Mouse (Mus musculus) heart, postnatal 4 days (tissue): ENCODE data around the gene Gm4450. TPM values are rescaled to one million over a fixed set of nuclear protein-coding genes. Genes with fewer than 3 reads are reported as not detected.
"Not testable (repeated sequence)": the region's sequence is repeated elsewhere in the genome, so short reads cannot be mapped to it uniquely, and the experiment has no call there.

ENCODE experiments used
- DNase-seq: peaks from one replicate; pipeline ENCODE4 v3.0.0; 2021
- total RNA-seq, 2 experiments: library from RNA; stranded (reverse); gene quantifications; 2 replicates each; pipeline ENCODE4 v1.2.3; 2021

The Gm4450 gene
- not detected for total RNA-seq

DNA sequence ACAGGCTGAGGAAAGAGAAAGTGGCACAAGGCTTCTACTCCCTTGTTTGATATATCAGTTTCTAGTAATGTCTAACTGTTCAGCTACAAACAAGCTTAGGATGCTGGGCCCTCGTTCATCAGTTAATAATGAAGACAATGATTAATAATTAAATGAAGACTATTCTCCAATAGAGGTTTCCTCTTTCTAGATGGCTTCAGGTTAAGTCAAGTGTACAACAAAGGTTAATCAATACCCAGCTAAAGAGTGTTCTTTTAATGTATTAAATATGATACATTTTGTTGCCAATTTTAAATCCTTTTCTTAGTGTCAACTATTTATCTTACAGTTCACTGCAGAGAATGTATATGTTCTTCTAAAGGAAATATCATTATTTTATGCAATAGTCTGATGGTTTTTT lies at the start of gene Gm4450:
Gene Gm4450 (minus strand): TSS at position 101 of the 400 bp plus-strand sequence.
- DNase-seq, result not testable (repeated sequence)

DNA sequence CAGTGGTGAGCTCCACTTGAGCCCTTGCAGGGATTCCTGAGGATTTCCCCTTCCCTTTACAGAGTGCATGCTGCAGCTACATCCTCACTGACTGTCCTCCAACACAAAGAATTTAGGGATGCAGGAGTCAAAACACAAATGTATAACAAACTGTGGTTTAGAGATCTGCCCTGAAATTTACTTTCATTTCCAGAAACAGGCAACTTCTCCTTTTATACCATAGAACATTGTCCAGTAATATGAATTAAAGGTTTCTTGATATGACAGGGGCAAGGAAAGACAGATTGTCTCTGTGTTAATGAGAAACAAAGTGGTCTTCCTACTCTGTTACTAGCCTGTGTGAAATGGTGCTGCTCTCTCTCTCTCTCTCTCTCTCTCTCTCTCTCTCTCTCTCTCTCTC lies 40.5 kb upstream of the Gm4450 start:
- DNase-seq, result not testable (repeated sequence)

DNA sequence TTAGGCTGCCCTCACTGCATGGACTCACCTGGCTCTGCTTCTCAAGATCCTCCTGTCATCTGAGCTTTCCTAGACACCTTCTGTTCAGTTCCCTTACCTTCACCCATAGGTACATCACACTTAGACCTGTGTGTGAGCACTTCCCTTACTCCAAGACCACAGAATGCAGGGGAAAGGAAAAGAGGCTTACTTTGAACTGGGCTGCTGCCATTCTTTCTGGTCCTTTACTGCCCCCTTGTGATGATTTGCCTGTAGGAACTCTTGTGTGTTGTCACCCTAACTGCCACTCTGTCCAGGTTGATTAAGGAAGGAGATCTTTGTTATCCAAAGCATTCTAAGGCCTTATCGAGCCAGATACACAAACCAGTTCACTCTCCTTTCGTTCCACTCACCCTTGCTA lies 39.8 kb upstream of the Gm4450 start:
- DNase-seq, result not testable (repeated sequence)

DNA sequence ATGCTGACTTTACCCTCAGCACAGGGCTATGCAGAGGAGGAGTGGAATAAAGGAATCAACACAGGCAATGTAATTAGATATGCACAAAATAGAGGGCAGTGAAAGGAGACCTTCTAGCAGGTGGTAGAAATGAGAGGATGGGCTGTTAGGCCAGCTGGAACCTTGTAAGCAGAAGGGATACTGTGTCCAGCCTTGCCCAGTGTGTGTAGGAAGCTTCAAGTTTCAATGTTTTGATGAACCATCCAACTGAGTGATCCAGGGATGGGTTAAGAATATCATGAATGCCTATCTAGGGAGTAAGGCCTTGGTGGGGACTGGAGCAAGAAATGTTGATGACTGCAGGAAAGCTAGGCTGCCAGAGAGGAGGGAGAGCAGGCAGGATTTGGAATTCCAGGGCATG lies 38.1 kb upstream of the Gm4450 start:
- DNase-seq, result not testable (repeated sequence)

DNA sequence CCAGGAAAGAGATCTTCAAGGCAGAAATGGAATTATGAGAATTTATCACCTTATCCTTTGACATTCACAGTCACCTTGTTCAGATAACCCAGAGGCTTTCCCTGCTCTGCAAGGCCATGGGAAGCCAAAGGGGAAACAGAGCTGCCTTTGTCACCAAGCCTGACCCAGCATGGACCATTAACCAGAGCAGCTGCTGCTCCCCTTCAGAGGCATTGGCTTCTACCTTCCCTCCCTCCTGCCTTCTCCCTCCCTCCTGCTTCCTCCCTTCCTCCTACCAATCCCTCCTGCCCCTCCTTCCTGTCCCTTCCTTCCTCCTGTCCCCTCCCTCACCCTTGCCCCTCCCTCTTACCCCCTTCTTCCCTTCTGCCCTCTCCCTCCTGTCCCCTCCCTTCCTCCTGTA lies 37.3 kb upstream of the Gm4450 start:
- not testable (repeated sequence) for DNase-seq

DNA sequence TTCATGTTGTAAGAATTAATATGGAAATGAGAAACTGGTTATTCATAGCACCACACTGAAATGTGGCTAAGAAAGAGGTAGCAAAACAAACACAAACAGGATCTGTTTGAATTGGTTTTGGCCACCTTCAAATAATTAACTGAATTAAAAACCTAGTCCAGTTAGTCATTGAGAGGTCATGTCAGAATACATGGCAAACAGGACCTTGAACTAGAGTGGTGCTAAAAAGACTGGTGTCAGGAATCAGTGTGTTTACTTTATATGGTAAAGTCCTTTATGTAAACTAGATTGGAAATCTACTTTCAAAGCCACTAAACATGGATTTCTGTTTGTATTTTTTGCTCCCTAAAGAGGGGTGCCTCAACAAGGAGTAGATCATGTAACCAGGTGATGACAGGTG lies 14.6 kb upstream of the Gm4450 start:
- not testable (repeated sequence) for DNase-seq

DNA sequence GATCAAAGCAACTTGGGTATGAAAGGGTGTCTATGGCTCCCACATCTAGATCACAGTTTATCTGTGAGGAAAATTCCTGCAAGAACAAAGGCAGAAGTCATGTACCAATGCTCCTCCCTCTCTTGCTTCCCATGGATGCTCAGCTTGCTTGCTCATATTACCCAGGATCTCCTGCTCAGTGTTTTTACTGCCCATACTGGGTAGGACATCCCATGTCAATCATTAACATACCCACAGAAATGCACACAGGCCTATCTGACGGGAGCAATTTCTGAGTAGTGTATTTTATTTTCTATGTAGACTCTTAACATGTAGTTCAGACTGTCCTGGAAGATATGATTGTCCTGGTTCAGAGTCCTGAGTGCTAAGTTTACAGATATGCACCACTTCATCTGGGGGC lies 14.1 kb upstream of the Gm4450 start:
- DNase-seq, result not testable (repeated sequence)

DNA sequence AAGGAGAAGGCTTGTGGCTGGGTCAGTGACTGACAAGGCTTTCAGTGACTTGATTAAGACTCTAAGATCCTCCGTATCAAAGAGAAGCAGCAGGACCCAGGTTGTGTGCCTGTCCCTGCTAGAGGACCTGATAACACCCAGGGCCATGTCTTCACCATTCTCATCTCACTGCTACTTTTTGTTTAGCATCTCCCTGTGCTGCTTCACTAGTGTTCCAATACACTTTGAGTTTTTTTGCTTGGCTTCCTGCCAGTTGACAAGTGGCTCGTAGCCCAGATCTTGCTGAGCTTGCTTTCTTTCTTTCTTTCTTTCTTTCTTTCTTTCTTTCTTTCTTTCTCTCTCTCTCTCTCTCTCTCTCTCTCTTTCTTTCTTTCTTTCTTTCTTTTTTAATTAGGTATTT lies 12.4 kb upstream of the Gm4450 start:
- DNase-seq, result not testable (repeated sequence)

DNA sequence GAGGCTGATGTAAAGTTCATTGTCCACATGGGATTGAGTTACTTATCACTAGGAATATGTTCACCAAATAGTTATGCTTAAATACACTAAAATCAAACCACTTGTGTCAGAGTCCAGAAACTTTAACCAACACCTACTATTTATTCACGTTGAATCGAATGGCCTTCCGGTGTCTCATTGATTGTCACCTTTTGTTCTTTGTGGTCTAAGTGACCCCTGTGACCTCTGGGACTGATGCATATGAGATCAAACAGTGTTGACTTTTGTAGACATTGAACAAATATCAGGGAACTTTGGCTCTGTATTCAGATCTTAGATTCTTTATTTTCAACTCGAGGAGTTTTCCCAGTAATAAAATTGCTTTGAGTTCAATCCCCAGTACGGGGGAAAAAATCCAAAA lies 3.1 kb downstream of the Gm4450 start:
- not testable (repeated sequence) for DNase-seq

DNA sequence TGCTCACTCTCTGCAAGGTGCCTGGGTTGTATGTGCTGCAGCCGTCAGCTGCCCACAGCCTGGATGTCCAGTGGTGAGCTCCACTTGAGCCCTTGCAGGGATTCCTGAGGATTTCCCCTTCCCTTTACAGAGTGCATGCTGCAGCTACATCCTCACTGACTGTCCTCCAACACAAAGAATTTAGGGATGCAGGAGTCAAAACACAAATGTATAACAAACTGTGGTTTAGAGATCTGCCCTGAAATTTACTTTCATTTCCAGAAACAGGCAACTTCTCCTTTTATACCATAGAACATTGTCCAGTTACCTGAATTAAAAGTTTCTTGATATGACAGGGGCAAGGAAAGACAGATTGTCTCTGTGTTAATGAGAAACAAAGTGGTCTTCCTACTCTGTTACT lies 13.0 kb downstream of the Gm4450 start:
- DNase-seq, result not testable (repeated sequence)

DNA sequence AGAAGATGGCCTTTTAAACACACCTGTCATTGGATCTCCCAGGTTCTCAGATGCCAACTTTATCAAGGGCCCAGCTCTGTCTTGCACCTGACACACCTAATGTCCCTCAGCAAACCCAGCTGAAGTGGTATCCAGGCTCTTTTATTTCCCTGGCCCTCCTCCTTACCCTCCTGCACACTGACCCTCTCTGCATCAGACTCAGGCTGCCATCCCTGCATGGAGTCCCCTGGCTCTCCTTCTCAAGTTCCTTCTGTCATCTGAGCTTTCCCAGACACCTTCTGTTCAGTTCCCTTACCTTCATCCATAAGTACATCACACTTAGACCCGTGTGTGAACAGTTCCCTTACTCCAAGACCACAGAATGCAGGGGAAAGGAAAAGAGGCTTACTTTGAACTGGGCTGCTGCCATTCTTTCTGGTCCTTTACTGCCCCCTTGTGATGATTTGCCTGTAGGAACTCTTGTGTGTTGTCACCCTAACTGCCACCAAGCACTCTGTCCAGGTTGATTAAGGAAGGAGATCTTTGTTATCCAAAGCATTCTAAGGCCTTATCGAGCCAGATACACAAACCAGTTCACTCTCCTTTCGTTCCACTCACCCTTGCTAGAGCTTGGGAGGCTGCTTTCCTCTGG lies 13.7 kb downstream of the Gm4450 start:
- DNase-seq, result not testable (repeated sequence)

DNA sequence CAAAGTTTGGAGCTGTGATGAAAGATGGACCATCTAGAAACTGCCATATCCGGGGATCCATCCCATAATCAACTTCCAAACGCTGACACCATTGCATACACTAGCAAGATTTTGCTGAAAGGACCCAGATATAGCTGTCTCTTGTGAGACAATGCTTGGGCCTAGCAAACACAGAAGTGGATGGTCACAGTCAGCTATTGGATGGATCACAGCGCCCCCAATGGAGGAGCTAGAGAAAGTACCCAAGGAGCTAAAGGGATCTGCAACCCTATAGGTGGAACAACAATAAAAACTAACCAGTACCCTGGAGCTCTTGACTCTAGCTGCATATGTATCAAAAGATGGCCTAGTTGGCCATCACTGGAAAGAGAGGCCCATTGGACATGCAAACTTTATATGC lies 14.7 kb downstream of the Gm4450 start:
- DNase-seq, result not testable (repeated sequence)

DNA sequence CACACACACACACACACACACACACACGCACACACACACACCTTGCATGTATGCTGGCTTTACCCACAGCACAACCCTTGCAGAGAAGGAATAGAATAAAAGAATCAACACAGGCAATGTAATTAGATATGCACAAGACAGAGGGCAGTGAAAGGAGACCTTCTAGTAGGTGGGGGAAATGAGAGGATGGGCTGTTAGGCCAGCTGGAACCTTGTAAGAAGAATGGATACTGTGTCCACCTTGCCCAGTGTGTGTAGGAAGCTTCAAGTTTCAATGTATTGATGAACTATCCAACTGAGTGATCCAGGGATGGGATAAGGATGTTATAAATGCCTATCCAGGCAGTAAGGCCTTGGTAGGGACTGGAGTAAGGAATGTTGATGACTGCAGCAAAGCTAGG lies 21.9 kb downstream of the Gm4450 start:
- no peak for DNase-seq

DNA sequence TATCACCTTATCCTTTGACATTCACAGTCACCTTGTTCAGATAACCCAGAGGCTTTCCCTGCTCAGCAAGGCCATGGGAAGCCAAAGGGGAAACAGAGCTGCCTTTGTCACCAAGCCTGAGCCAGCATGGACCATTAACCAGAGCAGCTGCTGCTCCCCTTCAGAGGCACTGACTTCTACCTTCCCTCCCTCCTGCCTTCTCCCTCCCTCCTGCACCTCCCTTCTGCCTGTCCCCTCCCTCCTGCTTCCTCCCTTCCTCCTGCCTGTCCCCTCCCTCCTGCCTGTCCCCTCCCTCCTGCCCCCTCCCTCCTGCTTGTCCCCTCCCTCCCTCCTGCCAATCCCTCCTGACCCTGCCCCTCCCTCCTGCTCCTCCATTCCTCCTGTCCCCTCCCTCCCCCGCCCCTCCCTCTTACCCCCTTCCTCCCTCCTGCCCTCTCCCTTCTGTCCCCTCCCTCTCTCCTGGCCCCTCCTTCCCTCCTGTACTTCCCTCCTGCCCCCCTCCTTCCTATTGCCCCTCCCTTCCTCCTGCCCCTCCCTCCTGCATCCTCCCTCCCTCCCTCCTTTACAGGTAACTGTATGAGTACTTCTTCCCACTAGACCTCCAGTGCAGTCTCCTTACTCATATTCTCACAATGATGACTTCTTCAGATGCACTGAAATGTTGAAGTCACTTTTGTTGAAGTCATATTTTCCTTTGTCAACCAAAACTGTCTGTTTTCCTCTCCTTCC lies 22.7 kb downstream of the Gm4450 start:
- DNase-seq, result no peak

DNA sequence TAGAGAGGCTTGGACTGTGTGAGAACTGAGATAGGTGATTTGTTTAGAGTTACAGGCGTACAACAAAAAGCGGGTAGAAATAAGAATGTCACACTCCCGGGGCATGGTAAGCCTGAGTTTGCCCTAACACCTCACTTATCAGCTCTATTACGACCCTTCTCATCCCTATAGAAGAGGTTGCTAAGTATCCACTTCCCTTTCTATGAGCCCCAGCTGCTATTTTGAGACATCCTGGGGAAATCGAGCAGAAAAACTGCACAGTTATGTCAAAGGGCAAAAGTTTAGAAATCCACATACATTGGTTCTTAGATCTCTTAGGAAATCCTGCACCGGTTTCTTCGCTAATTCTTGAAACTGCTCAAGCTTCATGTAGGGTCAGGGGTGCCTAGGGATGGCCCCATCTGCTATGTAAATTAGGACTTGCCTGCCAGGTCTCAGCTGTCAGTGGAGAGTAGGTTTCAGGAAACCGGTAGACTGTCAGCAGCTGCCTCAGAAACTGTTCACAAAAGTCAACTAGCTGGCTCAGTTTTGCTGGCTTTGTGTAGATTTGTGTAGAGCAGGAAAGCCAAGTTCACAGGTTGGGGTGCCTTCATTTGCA lies 27.9 kb downstream of the Gm4450 start:
- DNase-seq, result no peak

DNA sequence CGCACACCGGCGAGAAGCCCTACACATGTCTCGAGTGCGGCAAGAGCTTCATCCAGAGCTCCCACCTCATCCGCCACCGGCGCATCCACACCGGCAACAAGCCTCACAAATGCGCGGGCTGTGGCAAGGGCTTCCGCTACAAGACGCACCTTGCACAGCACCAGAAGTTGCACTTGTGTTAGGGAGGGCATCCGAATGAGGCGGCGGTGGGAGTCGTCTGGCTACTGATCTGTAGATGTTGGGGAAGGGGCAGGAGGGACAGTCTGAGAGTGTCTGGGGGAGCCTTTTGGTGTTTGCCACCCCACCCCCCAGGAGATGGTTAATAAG lies 28.5 kb downstream of the Gm4450 start:
- DNase-seq, result no peak

DNA sequence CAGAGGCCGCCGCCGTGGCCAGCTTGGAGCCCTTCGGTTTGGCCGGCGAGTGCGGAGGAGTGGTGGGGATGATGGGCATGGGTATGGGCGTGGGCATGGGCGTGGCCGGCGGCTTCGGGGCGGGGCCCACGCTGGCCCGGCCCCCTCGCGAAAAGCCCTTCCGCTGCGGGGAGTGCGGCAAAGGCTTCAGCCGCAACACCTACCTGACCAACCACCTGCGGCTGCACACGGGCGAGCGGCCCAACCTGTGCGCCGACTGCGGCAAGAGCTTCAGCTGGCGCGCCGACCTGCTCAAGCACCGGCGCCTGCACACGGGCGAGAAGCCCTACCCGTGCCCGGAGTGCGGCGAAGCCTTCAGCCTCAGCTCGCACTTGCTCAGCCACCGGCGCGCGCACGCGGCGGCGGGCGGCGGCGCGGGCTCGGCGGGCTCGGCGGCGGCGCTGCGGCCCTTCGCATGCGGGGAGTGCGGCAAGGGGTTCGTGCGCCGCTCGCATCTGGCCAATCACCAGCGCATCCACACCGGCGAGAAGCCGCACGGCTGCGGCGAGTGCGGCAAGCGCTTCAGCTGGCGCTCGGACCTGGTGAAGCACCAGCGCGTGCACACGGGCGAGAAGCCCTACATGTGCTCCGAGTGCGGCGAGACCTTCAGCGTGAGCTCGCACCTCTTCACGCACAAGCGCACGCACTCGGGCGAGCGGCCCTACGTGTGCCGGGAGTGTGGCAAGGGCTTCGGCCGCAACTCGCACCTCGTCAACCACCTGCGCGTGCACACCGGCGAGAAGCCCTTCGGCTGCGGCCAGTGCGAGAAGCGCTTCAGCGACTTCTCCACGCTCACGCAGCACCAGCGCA lies 29.1 kb downstream of the Gm4450 start:
- peak; percentile 79 for DNase-seq

DNA sequence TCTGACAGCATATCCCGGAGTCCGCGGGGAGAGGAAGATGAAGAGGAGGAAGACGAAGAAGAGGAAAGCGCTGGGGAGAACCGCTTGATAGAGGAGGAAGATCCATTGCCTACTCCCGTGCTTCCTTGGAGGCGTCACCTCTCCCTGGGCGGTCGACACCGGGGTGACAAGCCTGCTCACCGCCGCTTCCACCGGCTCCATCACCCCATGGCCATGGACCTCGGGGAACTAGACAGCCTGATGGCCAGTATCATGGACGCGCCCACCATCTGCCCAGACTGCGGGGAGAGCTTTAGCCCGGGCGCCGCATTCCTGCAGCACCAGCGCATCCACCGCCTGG lies 29.7 kb downstream of the Gm4450 start:
- DNase-seq, result no peak

DNA sequence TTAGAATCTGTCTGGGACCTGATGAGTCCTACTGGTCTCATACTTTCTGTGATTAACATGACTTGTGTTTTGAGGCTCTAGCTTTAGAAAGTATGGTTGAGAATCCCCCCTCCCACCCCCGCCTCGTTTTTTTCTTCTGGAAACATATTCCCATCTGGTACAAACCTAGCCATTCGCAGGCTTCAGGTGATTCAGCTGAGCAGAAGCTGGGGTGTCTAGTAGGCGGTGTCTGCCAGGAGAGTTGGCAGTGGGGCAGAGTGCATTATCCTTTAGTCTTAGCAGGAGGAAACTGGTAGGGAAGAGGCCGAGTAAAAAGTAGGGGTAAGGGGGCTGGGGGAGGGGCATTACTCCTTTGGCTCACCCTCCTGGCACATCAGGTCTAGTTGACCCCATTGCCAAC lies 30.2 kb downstream of the Gm4450 start:
- no peak for DNase-seq

DNA sequence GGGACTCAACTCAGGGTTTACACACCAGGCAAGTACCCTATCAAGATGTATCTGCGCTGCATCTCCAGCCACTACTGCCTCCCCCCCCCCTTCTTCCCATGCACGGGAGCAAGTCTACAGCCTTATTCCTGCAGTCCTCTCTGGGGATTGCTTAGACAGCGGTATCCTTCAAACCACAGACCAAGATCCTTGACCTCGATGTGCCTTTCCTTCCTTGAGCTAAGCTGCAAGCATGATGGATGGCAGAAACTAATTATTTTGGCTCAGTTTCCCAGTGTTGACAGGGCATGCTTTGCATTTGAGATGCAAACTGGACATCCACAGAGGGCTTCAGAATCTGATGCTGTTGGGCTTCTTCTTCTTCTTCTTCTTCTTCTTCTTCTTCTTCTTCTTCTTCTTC lies 34.0 kb downstream of the Gm4450 start:
- no peak for DNase-seq

DNA sequence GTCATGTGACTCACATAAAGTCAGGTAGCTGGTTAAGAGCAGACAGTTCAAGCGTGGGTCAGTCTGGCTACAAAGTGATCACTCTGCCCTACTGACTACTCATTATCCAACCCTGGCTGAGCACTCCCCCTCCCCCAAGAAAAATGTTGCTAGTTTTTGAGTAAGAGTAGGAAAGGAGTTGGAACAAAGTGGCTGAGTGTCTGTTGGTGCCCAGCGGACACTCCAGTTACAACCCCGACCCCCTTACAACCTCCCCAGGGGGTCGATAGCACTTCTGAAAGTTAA lies 37.2 kb downstream of the Gm4450 start:
- DNase-seq, result no peak

DNA sequence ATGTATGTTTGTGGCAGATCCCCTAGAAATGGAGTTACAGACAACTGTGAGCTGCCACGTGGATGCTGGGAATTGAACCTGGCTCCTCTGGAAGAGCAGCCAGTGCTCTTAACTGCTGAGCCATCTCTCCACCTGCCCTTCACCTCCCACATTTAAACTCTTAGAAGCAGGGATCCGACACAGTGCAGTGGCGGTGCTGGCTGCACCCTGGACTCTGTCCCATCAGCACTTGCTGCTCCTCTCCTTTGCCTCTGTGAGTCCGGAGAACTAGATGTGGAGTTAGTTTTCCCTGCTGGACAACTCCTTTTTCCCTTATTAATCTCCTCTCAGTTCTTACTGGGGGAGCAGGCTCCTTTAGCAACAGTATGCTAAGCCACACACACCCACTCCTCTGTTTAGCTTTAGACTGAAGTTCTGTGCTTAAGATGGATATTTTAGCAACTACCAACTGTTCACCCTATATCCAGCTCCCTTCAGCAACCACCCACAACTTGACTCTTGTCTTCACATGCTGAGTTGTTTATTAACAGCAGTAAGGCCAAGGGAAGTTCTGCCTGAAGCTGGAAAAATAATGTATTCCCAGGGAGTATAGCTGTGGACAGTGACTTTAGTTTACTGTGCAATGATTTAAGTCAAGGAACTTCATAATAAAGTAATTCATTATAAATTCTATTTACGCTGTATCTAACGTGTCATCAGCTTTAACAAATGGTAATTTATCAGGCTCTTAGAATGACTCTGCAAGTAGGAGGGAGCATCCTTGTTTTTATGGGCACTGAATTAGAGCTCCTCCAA lies 37.7 kb downstream of the Gm4450 start:
- DNase-seq, result no peak

DNA sequence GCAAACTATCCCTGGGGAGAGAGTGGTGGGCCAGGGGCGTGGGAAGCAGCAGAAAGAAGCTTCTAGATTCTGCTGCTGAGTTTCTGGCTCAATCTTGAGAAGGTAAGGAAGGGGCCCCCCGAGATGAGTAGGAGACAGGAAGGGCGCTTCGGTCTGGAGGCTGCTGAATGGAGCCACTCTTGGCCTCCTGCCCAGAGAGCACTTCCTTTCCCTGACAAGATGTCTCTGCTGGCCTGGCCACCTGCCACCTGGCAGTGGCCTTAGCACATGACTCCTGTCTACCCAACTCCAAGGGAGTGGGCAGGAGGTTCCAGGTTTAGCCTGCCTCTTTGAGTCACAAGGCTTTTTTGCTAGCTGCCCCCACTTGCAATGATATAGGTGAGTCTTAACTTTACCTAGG lies 39.6 kb downstream of the Gm4450 start:
- DNase-seq, result peak; percentile 95
